Mouse (Mus musculus) E14TG2a.4 (cell line): Measurements from ENCODE around the gene Tdgf1.

Experiments
- CTCF ChIP-seq: conservative IDR thresholded peaks from 2 replicates; pipeline ENCODE4 v1.5.1; 2014; ENCODE audit warnings: low read length
- NANOG ChIP-seq: IDR thresholded peaks from 2 replicates; pipeline ENCODE4 v1.6.1; 2014; ENCODE audit warnings: borderline replicate concordance, low read length, mixed read lengths

DNA sequence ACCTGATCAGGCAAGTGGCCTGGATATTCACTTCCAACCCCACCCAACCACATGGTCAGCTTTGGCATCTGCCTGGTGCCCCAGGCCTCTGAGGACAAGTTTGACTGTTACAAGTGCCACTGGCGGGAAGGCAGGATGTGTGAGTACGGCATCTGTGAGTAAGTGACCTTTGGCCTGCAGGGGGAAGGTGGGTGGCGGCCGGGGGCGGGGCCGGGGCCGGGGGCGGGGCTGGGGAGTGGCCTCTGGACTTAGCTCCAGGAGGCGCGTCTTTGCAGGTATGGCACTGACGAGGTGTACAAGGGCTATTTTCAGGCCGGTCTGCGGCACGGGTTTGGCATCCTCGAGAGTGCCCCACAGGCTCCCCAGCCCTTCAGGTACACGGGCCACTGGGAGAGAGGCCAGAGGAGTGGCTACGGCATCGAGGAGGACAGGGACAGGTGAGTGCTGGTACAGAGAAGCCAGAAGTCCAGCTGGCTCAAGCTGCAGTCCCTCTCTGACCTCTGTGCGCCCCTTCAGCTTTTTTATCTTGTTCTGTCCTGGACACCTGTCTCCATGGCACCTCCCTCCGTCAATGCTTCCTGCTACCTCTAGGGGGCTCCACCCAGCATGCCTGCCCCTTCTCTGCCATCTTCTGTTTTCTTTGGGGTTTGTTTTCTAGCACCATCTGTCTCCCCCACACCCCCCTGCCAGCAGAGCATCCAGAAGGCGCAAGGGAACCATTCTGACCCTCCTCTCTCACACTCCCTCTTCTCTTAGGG, 55.8 kb downstream of the Tdgf1 start:
- no peak for TF ChIP-seq NANOG
- TF ChIP-seq CTCF: peak; percentile 93
